Mouse (Mus musculus) lung, embryonic 16.5 days (tissue): ENCODE results near the gene Nmur1. TPM values are rescaled to one million over a fixed set of nuclear protein-coding genes. Genes with fewer than 3 reads are reported as not detected.
"Not testable (repeated sequence)": the region's sequence is repeated elsewhere in the genome, so short reads cannot be mapped to it uniquely, and the experiment has no call there.

Experiments used
- ATAC-seq: fragments of 200-750 bp; cut with Nextera tagmentation; 2 replicates; pipeline ENCODE4 v1.8.0; 2017; ENCODE audit warnings: low read depth, mild to moderate bottlenecking, moderate library complexity
- H3K27ac ChIP-seq: fragments of 300-500 bp; sonication (generic); 2 replicates; pipeline ENCODE4 v1.5.1; 2014; ENCODE audit warnings: mild to moderate bottlenecking, control low read depth, low read length
- H3K27me3 ChIP-seq: fragments of 300-500 bp; sonication (generic); 2 replicates; pipeline ENCODE4 v1.6.1; 2014; ENCODE audit warnings: low read depth, low read length, mixed read lengths; ENCODE audit not compliant: control insufficient read depth, insufficient read depth
- H3K36me3 ChIP-seq: fragments of 300-500 bp; sonication (generic); 2 replicates; pipeline ENCODE4 v1.6.1; 2014; ENCODE audit warnings: low read length; ENCODE audit not compliant: control insufficient read depth, insufficient read depth
- H3K4me1 ChIP-seq: fragments of 300-500 bp; sonication (generic); replicated peaks from 2 replicates; pipeline ENCODE4 v1.6.1; 2014; ENCODE audit warnings: low read length, mixed read lengths; ENCODE audit not compliant: control insufficient read depth, insufficient read depth
- H3K4me2 ChIP-seq: fragments of 300-500 bp; sonication (generic); 2 replicates; pipeline ENCODE4 v1.6.1; 2014; ENCODE audit warnings: low read depth, low read length, control low read depth
- H3K4me3 ChIP-seq: fragments of 300-500 bp; sonication (generic); 2 replicates; pipeline ENCODE4 v1.5.1; 2014; ENCODE audit warnings: mild to moderate bottlenecking, low read length, control low read depth
- H3K9ac ChIP-seq: fragments of 300-500 bp; sonication (generic); 2 replicates; pipeline ENCODE4 v1.6.1; 2014; ENCODE audit warnings: low read length, control low read depth
- H3K9me3 ChIP-seq: fragments of 300-500 bp; sonication (generic); 2 replicates; pipeline ENCODE4 v1.6.1; 2016; ENCODE audit warnings: low read length; ENCODE audit not compliant: control insufficient read depth
- WGBS: fragments of 180-500 bp; shearing (Covaris S2); extraction: QIAGEN DNeasy Blood & Tissue Kit; methylation state at CpG from one replicate; pipeline ENCODE4 v1.1.7; 2014; 5-methylcytosine and 5-hydroxymethylcytosine counted together
- microRNA-seq: library from miRNA; unstranded; fragments of <30 nt; microRNA quantifications from one replicate; pipeline ENCODE4, GENCODE M21; 2016
- polyA plus RNA-seq: library from polyadenylated mRNA; unstranded; fragments of >200 nt; fragmentation: Nextera tagmentation; extraction: Ambion mirVana; gene quantifications from 2 replicates; pipeline ENCODE4 v1.2.1, GENCODE M21; 2015

Nmur1 gene
- polyA plus RNA-seq, 1 experiment from 2014 or later, result 0.49 TPM

DNA sequence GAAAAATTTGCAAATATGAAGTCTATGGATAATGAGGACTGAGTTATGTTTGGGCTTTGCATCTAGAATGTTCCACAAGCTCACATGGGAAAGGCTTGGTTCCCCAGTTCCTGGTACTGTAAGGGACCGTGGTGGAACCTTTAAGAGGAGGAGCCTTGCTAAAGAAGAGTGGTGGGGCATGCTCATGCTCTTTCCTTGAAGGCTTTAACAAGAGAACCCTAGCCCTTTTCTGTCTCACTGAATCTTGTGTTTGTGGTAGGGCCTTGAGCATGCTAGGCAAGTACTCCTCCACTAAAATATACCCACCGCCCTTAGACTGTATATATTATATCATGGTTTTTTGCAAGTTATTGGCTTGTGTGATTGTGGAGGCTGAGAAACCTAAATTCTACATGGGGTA, 83.7 kb downstream of the Nmur1 start:
- 89% methylated on average over 2 of the region's 2 CpGs for WGBS
- H3K4me2 ChIP-seq, result no peak overlapping the region
- H3K9ac ChIP-seq, result no peak overlapping the region
- ATAC-seq, result no peak
- H3K27me3 ChIP-seq, result no peaks in the 10 kb centered on the region
- H3K36me3 ChIP-seq, result peaks cover 3% of the 10 kb centered on the region; the same call in 1 of the 2 replicates
- H3K27ac ChIP-seq, result no peak overlapping the region
- no peak overlapping the region for H3K4me3 ChIP-seq
- no peaks in the 10 kb centered on the region for H3K4me1 ChIP-seq
- H3K9me3 ChIP-seq, result no peaks in the 10 kb centered on the region

DNA sequence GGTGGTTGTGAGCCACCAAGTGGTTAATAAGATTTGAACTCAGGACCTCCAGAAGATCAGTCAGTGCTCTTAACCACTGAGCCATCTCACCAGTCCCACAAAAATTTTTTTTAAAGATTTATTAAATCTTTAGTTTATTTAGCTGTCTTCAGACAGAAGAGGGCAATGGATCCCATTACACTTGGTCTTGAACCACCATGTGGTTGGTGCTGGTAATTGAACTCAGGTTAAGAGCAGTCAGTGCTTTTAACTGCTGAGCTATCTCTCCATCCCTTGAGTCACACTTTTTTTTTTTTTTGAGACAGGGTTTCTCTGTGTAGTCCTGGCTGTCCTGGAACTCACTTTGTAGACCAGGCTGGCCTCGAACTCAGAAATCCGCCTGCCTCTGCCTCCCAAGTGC, 84.9 kb downstream of the Nmur1 start:
- not testable (repeated sequence) for H3K9me3 ChIP-seq, H3K4me2 ChIP-seq, H3K4me3 ChIP-seq, ATAC-seq, H3K9ac ChIP-seq, H3K36me3 ChIP-seq, H3K4me1 ChIP-seq, H3K27ac ChIP-seq, H3K27me3 ChIP-seq
- 92% methylated on average over 2 of the region's 2 CpGs for WGBS

DNA sequence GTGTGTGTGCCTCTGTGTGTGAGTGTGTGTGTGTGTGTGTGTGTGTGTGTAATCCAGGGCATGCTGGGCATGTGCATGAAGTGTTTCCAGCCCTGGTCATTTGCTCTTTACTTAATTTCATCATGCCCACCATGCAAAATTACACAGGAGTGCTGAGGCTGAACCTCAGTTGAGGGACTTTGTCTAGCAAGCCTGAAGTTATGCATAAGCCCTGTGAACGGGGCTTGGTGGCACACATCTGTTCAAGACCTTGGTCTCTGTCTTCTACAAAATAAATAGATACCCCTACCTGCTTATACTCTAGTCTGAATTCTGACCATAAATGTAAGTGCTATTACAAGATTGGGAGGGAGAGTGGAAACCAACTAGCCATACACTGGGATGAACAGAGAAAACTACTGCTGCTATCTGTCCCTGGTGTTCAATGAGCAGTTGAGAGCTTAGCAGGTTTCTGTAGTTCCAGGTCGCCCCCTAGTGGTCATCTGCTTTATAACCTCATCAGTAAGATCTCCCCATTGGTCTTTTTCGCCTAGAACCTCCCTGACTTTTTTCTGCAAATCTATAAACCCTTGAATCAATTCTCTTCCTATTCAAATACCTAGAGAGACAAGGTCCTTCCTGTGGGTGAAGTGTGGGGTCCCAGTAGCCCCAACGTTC, 86.7 kb downstream of the Nmur1 start:
- Histone ChIP-seq H3K4me2 (no peak overlapping the region), H3K4me1 (no peaks in the 10 kb centered on the region), H3K27ac (no peak overlapping the region), H3K9me3 (no peaks in the 10 kb centered on the region), H3K9ac (no peak overlapping the region), H3K4me3 (no peak overlapping the region), H3K36me3 (no peaks in the 10 kb centered on the region), H3K27me3 (no peaks in the 10 kb centered on the region)
- WGBS, result 25% methylated on average over 4 of the region's 4 CpGs
- ATAC-seq, result peak; percentile 68

DNA sequence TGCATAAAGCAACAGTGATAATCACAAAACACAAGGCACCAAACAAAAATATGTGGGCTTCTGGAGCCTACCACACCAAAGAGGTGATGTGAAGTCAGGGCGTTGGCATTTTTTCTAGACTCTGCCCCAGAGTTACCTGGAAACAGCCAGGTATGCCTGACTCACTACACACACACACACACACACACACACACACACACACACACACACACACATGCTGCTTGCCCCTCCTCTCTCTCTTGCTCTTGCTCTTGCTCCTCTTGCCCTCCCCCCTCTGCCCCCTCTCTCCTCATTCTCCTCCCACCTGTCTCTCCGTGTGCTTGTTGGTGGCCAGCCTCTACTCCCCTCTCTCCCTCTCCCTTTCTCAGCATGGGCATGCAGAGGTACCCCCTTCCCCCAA, 89.7 kb downstream of the Nmur1 start:
- Histone ChIP-seq H3K27me3 (no peaks in the 10 kb centered on the region), H3K4me1 (no peaks in the 10 kb centered on the region), H3K27ac (no peak overlapping the region), H3K36me3 (no peaks in the 10 kb centered on the region), H3K9ac (no peak overlapping the region), H3K4me2 (no peak overlapping the region), H3K4me3 (no peak overlapping the region), H3K9me3 (no peaks in the 10 kb centered on the region)
- no peak for ATAC-seq
- WGBS, result 26% methylated on average over 2 of the region's 2 CpGs

Small RNA genes lying within 50 kb of the gene (microRNA-seq; reads per million reads assigned to microRNA genes)
- gene mmu-mir-3535, result 37.3 reads per million, percentile 38 among the genes with 10 or more reads in this experiment

Other genes with a start within 250 kb of the Nmur1 start
- gene B3gnt7, start 123.4 kb downstream of the Nmur1 start, polyA plus RNA-seq, result 4.5 and 4.7 TPM in 2 replicates
- 315 and 344 TPM in 2 replicates for gene Ncl, start 66.8 kb downstream of the Nmur1 start, polyA plus RNA-seq
- not detected in 2 replicates for gene Tex44, start 101 bp upstream of the Nmur1 start, polyA plus RNA-seq
- gene Ptma, start 100.5 kb upstream of the Nmur1 start, polyA plus RNA-seq, result 2,358 and 2,609 TPM in 2 replicates
- gene Pde6d, start 156.4 kb upstream of the Nmur1 start, polyA plus RNA-seq, result 46.9 and 50.2 TPM in 2 replicates
- gene Cops7b, start 156.7 kb upstream of the Nmur1 start, polyA plus RNA-seq, result 34.1 and 35.1 TPM in 2 replicates
- gene Nppc, start 244.3 kb upstream of the Nmur1 start, polyA plus RNA-seq, result 0.96 and 1.4 TPM in 2 replicates